Mouse (Mus musculus): Measurements from ENCODE around the gene Hjurp. TPM values are rescaled to one million over a fixed set of nuclear protein-coding genes. Genes with fewer than 3 reads are reported as not detected.

The Hjurp gene
- polyA plus RNA-seq, 1 experiment from 2014 or later = 209 TPM

GRCm38 (mm10) chr1:88262255-88262654, 15.2 kb downstream of the Hjurp start:
- H3K9ac ChIP-seq = no peak overlapping the region
- no peak overlapping the region for H3K27ac ChIP-seq
- no peak overlapping the region for H3K4me2 ChIP-seq
- ATAC-seq (ENCODE audit: low FRiP score) = no peak
- 86% methylated on average over 4 of the region's 4 CpGs for WGBS
- H3K9me3 ChIP-seq = peaks cover 34% of the 10 kb centered on the region
- peaks cover 82% of the 10 kb centered on the region for H3K36me3 ChIP-seq (replicated peaks)
- H3K27me3 ChIP-seq = no peaks in the 10 kb centered on the region
- H3K4me3 ChIP-seq (replicated peaks) = no peak overlapping the region
- H3K4me1 ChIP-seq = no peaks in the 10 kb centered on the region

- H3K4me1 ChIP-seq = no peaks in the 10 kb centered on the region
- H3K27me3 ChIP-seq = no peaks in the 10 kb centered on the region
- ATAC-seq (ENCODE audit: low FRiP score) = no peak
- H3K36me3 ChIP-seq (replicated peaks) = peaks cover 76% of the 10 kb centered on the region
- no peak overlapping the region for H3K4me2 ChIP-seq
- peaks cover 40% of the 10 kb centered on the region for H3K9me3 ChIP-seq
- H3K9ac ChIP-seq = no peak overlapping the region
- H3K4me3 ChIP-seq (replicated peaks) = no peak overlapping the region
- no peak overlapping the region for H3K27ac ChIP-seq
- WGBS = 89% methylated on average over 7 of the region's 7 CpGs
These were observed 15.7 kb downstream of the Hjurp start for GRCm38 (mm10) chr1:88261706-88262105.

- no peak for ATAC-seq (ENCODE audit: low FRiP score)
- H3K4me2 ChIP-seq = no peak overlapping the region
- peaks cover 67% of the 10 kb centered on the region for H3K36me3 ChIP-seq (replicated peaks)
- WGBS = 84% methylated on average over 10 of the region's 10 CpGs
- no peak overlapping the region for H3K9ac ChIP-seq
- H3K27ac ChIP-seq = no peak overlapping the region
- peaks cover 49% of the 10 kb centered on the region for H3K9me3 ChIP-seq
- H3K4me3 ChIP-seq (replicated peaks) = no peak overlapping the region
- H3K27me3 ChIP-seq = no peaks in the 10 kb centered on the region
- no peaks in the 10 kb centered on the region for H3K4me1 ChIP-seq
These were observed 16.6 kb downstream of the Hjurp start for GRCm38 (mm10) chr1:88260604-88261377.

GRCm38 (mm10) chr1:88260114-88260513, 17.3 kb downstream of the Hjurp start:
- 84% methylated on average over 6 of the region's 6 CpGs for WGBS
- H3K9me3 ChIP-seq = peaks cover 55% of the 10 kb centered on the region
- ATAC-seq (ENCODE audit: low FRiP score) = peak; percentile 5; the same call in 1 of the 2 replicates

GRCm38 (mm10) chr1:88259643-88260024, 17.8 kb downstream of the Hjurp start:
- peaks cover 56% of the 10 kb centered on the region for H3K9me3 ChIP-seq
- no peak overlapping the region for H3K27ac ChIP-seq
- no peaks in the 10 kb centered on the region for H3K4me1 ChIP-seq
- no peak overlapping the region for H3K4me2 ChIP-seq
- H3K4me3 ChIP-seq (replicated peaks) = no peak overlapping the region
- H3K36me3 ChIP-seq (replicated peaks) = peaks cover 55% of the 10 kb centered on the region
- ATAC-seq (ENCODE audit: low FRiP score) = peak; percentile 15
- H3K9ac ChIP-seq = no peak overlapping the region
- 79% methylated on average over 4 of the region's 4 CpGs for WGBS
- H3K27me3 ChIP-seq = no peaks in the 10 kb centered on the region

More at GRCm38 (mm10) chr1:88260114-88260513, 17.3 kb downstream of the Hjurp start:
- Histone ChIP-seq H3K4me3 (replicated peaks) (no peak overlapping the region), H3K9ac (no peak overlapping the region), H3K36me3 (replicated peaks) (peaks cover 60% of the 10 kb centered on the region), H3K27ac (no peak overlapping the region), H3K27me3 (no peaks in the 10 kb centered on the region), H3K4me1 (no peaks in the 10 kb centered on the region), H3K4me2 (no peak overlapping the region)

- no peaks in the 10 kb centered on the region for H3K27me3 ChIP-seq
- 81% methylated on average over 8 of the region's 8 CpGs for WGBS
- H3K4me3 ChIP-seq (replicated peaks) = no peak overlapping the region
- no peaks in the 10 kb centered on the region for H3K4me1 ChIP-seq
- H3K9ac ChIP-seq = no peak overlapping the region
- no peak overlapping the region for H3K4me2 ChIP-seq
- peaks cover 50% of the 10 kb centered on the region for H3K36me3 ChIP-seq (replicated peaks)
- no peak overlapping the region for H3K27ac ChIP-seq
- H3K9me3 ChIP-seq = peaks cover 62% of the 10 kb centered on the region
- ATAC-seq (ENCODE audit: low FRiP score) = peak; percentile 6; the same call in 1 of the 2 replicates
These were observed 18.4 kb downstream of the Hjurp start for GRCm38 (mm10) chr1:88258881-88259642.

- Histone ChIP-seq H3K4me1 (no peaks in the 10 kb centered on the region), H3K36me3 (replicated peaks) (peaks cover 43% of the 10 kb centered on the region), H3K4me3 (replicated peaks) (no peak overlapping the region), H3K27ac (no peak overlapping the region), H3K4me2 (no peak overlapping the region), H3K27me3 (no peaks in the 10 kb centered on the region), H3K9me3 (peaks cover 68% of the 10 kb centered on the region), H3K9ac (no peak overlapping the region)
- 69% methylated on average over 6 of the region's 6 CpGs for WGBS
- no peak for ATAC-seq (ENCODE audit: low FRiP score)
These were observed 19.1 kb downstream of the Hjurp start for GRCm38 (mm10) chr1:88258361-88258760.

GRCm38 (mm10) chr1:88257681-88258080, 19.8 kb downstream of the Hjurp start:
- Histone ChIP-seq H3K9ac (no peak overlapping the region), H3K4me1 (no peaks in the 10 kb centered on the region), H3K27me3 (no peaks in the 10 kb centered on the region), H3K4me2 (no peak overlapping the region), H3K4me3 (replicated peaks) (no peak overlapping the region), H3K9me3 (peaks cover 75% of the 10 kb centered on the region), H3K36me3 (replicated peaks) (peaks cover 36% of the 10 kb centered on the region), H3K27ac (no peak overlapping the region)
- WGBS = 79% methylated on average over 6 of the region's 6 CpGs
- no peak for ATAC-seq (ENCODE audit: low FRiP score)

- no peak overlapping the region for H3K27ac ChIP-seq
- H3K36me3 ChIP-seq (replicated peaks) = peaks cover 30% of the 10 kb centered on the region
- 79% methylated on average over 10 of the region's 10 CpGs for WGBS
- no peak overlapping the region for H3K4me2 ChIP-seq
- no peaks in the 10 kb centered on the region for H3K4me1 ChIP-seq
- ATAC-seq (ENCODE audit: low FRiP score) = no peak
- no peak overlapping the region for H3K4me3 ChIP-seq (replicated peaks)
- H3K9me3 ChIP-seq = peaks cover 81% of the 10 kb centered on the region
- no peak overlapping the region for H3K9ac ChIP-seq
- H3K27me3 ChIP-seq = no peaks in the 10 kb centered on the region
These were observed 20.4 kb downstream of the Hjurp start for GRCm38 (mm10) chr1:88256886-88257663.

GRCm38 (mm10) chr1:88255989-88256754, 21.3 kb downstream of the Hjurp start:
- Histone ChIP-seq H3K36me3 (replicated peaks) (peaks cover 21% of the 10 kb centered on the region), H3K27me3 (no peaks in the 10 kb centered on the region), H3K27ac (no peak overlapping the region), H3K9ac (no peak overlapping the region), H3K4me3 (replicated peaks) (no peak overlapping the region), H3K9me3 (peaks cover 82% of the 10 kb centered on the region), H3K4me1 (no peaks in the 10 kb centered on the region), H3K4me2 (no peak overlapping the region)
- no peak for ATAC-seq (ENCODE audit: low FRiP score)
- 82% methylated on average over 13 of the region's 13 CpGs for WGBS

- WGBS = 52% methylated on average over 2 of the region's 2 CpGs
- no peak for ATAC-seq (ENCODE audit: low FRiP score)
- Histone ChIP-seq H3K27ac (no peak overlapping the region), H3K27me3 (no peaks in the 10 kb centered on the region), H3K9me3 (peaks cover 88% of the 10 kb centered on the region), H3K4me3 (replicated peaks) (no peak overlapping the region), H3K4me2 (no peak overlapping the region), H3K4me1 (no peaks in the 10 kb centered on the region), H3K36me3 (replicated peaks) (peaks cover 14% of the 10 kb centered on the region), H3K9ac (no peak overlapping the region)
These were observed 22.0 kb downstream of the Hjurp start for GRCm38 (mm10) chr1:88255466-88255857.
